Mouse (Mus musculus) embryonic facial prominence, embryonic 14.5 days (tissue): ENCODE data around the gene 9530077C05Rik. TPM values are rescaled to one million over a fixed set of nuclear protein-coding genes. Genes with fewer than 3 reads are reported as not detected.

ENCODE experiments used
- ATAC-seq: fragments of 200-750 bp; cut with Nextera tagmentation; 2 replicates; pipeline ENCODE4 v1.8.0; 2017; ENCODE audit warnings: low read depth, moderate number of reproducible peaks, moderate TSS enrichment
- DNase-seq: peaks from one replicate; pipeline ENCODE4 v3.0.0-alpha.2; 2015; ENCODE audit warnings: low spot score
- H3K27ac ChIP-seq: fragments of 300-500 bp; sonication (generic); replicated peaks from 2 replicates; pipeline ENCODE4 v1.5.1; 2014; ENCODE audit warnings: low read depth, mild to moderate bottlenecking, low read length, moderate library complexity
- H3K27me3 ChIP-seq: fragments of 300-500 bp; sonication (generic); replicated peaks from 2 replicates; pipeline ENCODE4 v1.6.1; 2014; ENCODE audit warnings: low read length; ENCODE audit not compliant: control insufficient read depth, insufficient read depth
- H3K36me3 ChIP-seq: fragments of 300-500 bp; sonication (generic); 2 replicates; pipeline ENCODE4 v1.6.1; 2014; ENCODE audit warnings: low read length, mixed read lengths; ENCODE audit not compliant: control insufficient read depth, insufficient read depth
- H3K4me1 ChIP-seq: fragments of 300-500 bp; sonication (generic); 2 replicates; pipeline ENCODE4 v1.6.1; 2014; ENCODE audit warnings: antibody characterized with exemption, low read length; ENCODE audit not compliant: control insufficient read depth, insufficient read depth
- H3K4me2 ChIP-seq: fragments of 300-500 bp; sonication (generic); 2 replicates; pipeline ENCODE4 v1.6.1; 2014; ENCODE audit warnings: low read depth, mild to moderate bottlenecking, low read length, moderate library complexity, mixed read lengths
- H3K4me3 ChIP-seq: fragments of 300-500 bp; sonication (generic); 2 replicates; pipeline ENCODE4 v1.5.1; 2014; ENCODE audit warnings: low read depth, mild to moderate bottlenecking, low read length
- H3K9ac ChIP-seq: fragments of 300-500 bp; sonication (generic); 2 replicates; pipeline ENCODE4 v1.6.1; 2014; ENCODE audit warnings: low read depth, mild to moderate bottlenecking, low read length, moderate library complexity, mixed read lengths
- H3K9me3 ChIP-seq: fragments of 300-500 bp; sonication (generic); 2 replicates; pipeline ENCODE4 v1.6.1; 2016; ENCODE audit warnings: low read length; ENCODE audit not compliant: control insufficient read depth
- WGBS: fragments of 180-500 bp; shearing (Covaris S2); extraction: QIAGEN DNeasy Blood & Tissue Kit; methylation state at CpG from one replicate; pipeline ENCODE4 v1.1.7; 2014; 5-methylcytosine and 5-hydroxymethylcytosine counted together
- polyA plus RNA-seq: library from polyadenylated mRNA; unstranded; fragments of >200 nt; fragmentation: Nextera tagmentation; extraction: Ambion mirVana; gene quantifications from 2 replicates; pipeline ENCODE4 v1.2.1, GENCODE M21; 2014

Gene 9530077C05Rik
- polyA plus RNA-seq, 1 experiment from 2014 or later, result 4.9 TPM

- no peak overlapping the region for H3K9ac ChIP-seq
- peaks cover 8% of the 10 kb centered on the region for H3K4me1 ChIP-seq
- H3K9me3 ChIP-seq, result no peaks in the 10 kb centered on the region
- WGBS, result 91% methylated on average over 2 of the region's 2 CpGs
- DNase-seq (no peak), ATAC-seq (no peak)
- no peak overlapping the region for H3K4me3 ChIP-seq
- no peaks in the 10 kb centered on the region for H3K36me3 ChIP-seq
- no peaks in the 10 kb centered on the region for H3K27me3 ChIP-seq
- no peak overlapping the region for H3K27ac ChIP-seq
- no peak overlapping the region for H3K4me2 ChIP-seq
Measured at GRCm38 (mm10) chr9:22434101-22434500, 22.8 kb downstream of the 9530077C05Rik start.

GRCm38 (mm10) chr9:22438826-22439225, 27.5 kb downstream of the 9530077C05Rik start:
- Histone ChIP-seq H3K4me3 (no peak overlapping the region), H3K9ac (no peak overlapping the region), H3K27me3 (no peaks in the 10 kb centered on the region), H3K27ac (no peak overlapping the region), H3K4me2 (no peak overlapping the region), H3K9me3 (no peaks in the 10 kb centered on the region), H3K4me1 (no peaks in the 10 kb centered on the region), H3K36me3 (0 out of 2 replicates have a peak, but pooled peaks cover 5% of the 10 kb centered on the region)
- no peak for ATAC-seq
- WGBS, result 67% methylated on average over 1 of the region's 1 CpGs
- no peak for DNase-seq

DNA sequence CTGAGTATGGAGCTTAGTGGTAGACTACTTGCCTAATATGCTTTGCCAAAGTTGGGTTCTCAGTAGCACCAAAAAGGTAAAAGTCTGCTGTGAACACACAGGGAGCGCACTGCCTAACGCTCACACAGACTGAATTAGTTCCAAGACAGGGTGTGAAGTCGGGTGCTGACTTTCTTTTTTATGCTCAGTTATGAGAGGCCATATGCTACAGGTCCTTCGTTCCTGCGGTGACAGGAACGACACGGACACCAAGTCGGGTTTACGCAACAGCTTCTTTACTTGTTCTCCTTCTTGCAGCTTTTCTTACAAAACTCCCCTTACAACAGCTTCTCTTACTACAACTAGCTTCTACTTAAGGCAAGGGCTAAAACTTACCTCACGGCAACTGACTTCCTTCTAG, 31.8 kb downstream of the 9530077C05Rik start:
- no peaks in the 10 kb centered on the region for H3K27me3 ChIP-seq
- ATAC-seq, result no peak
- no peaks in the 10 kb centered on the region for H3K4me1 ChIP-seq
- H3K36me3 ChIP-seq, result peaks cover 20% of the 10 kb centered on the region
- H3K4me2 ChIP-seq, result no peak overlapping the region
- 89% methylated on average over 10 of the region's 10 CpGs for WGBS
- H3K4me3 ChIP-seq, result no peak overlapping the region
- DNase-seq, result no peak
- no peak overlapping the region for H3K9ac ChIP-seq
- no peak overlapping the region for H3K27ac ChIP-seq
- no peaks in the 10 kb centered on the region for H3K9me3 ChIP-seq

GRCm38 (mm10) chr9:22445123-22445522, 33.8 kb downstream of the 9530077C05Rik start:
- peaks cover 39% of the 10 kb centered on the region for H3K36me3 ChIP-seq
- no peak overlapping the region for H3K4me3 ChIP-seq
- 56% methylated on average over 1 of the region's 1 CpGs for WGBS
- H3K27ac ChIP-seq, result no peak overlapping the region
- no peaks in the 10 kb centered on the region for H3K27me3 ChIP-seq
- no peak for ATAC-seq
- no peak overlapping the region for H3K9ac ChIP-seq
- DNase-seq, result no peak
- H3K4me1 ChIP-seq, result no peaks in the 10 kb centered on the region
- no peaks in the 10 kb centered on the region for H3K9me3 ChIP-seq
- no peak overlapping the region for H3K4me2 ChIP-seq

DNA sequence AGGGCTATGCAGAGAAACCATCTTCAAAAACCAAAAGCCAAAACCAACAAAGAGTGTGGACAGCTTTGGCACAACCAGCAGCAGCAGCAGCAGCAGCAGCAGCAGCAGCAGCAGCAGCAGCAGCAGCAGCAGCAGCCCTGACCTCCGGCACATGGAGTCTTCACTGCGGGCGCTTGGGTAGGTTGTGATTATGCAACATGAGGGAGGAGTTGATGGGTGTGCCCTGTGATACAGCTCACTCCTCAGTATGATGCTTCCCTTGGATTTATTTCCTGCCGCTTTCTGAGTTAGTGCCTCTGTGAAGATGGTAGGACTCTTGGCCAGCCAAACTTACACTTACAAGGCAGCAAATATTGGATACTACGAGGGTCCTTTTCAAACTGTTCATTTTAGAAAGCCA, 35.9 kb downstream of the 9530077C05Rik start:
- WGBS, result 96% methylated on average over 5 of the region's 5 CpGs
- H3K27ac ChIP-seq, result no peak overlapping the region
- H3K27me3 ChIP-seq, result no peaks in the 10 kb centered on the region
- no peak for DNase-seq
- H3K4me3 ChIP-seq, result no peak overlapping the region
- no peak overlapping the region for H3K9ac ChIP-seq
- H3K36me3 ChIP-seq, result peaks cover 54% of the 10 kb centered on the region
- H3K4me2 ChIP-seq, result no peak overlapping the region
- no peak for ATAC-seq
- H3K4me1 ChIP-seq, result no peaks in the 10 kb centered on the region
- no peaks in the 10 kb centered on the region for H3K9me3 ChIP-seq

DNA sequence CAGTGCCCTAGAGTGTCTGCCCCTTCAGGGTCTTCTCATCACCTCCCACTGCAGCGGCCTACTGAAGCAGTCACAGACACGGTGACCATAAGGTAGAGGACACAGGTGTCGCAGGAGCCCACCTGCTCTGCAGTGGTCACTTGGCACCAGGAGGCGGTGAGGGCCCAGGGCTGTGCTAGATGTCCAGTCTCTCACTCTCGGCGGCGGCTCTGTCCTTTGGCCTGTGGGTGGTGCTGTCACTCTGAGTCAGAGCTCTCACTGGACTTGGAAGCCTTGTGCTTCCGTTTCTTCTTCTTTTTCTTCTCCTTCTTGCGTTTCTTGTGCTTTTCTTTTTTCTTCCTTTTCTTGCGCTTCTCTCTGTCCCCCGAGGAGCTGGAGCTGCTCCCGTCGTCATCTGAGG, 37.1 kb downstream of the 9530077C05Rik start:
- H3K9ac ChIP-seq, result no peak overlapping the region
- DNase-seq, result no peak
- no peaks in the 10 kb centered on the region for H3K27me3 ChIP-seq
- peaks cover 66% of the 10 kb centered on the region for H3K36me3 ChIP-seq
- WGBS, result 88% methylated on average over 13 of the region's 13 CpGs
- no peak for ATAC-seq
- H3K9me3 ChIP-seq, result no peaks in the 10 kb centered on the region
- H3K4me2 ChIP-seq, result no peak overlapping the region
- H3K27ac ChIP-seq, result no peak overlapping the region
- H3K4me1 ChIP-seq, result no peaks in the 10 kb centered on the region
- no peak overlapping the region for H3K4me3 ChIP-seq

- Histone ChIP-seq H3K4me1 (no peaks in the 10 kb centered on the region), H3K36me3 (peaks cover 72% of the 10 kb centered on the region), H3K27me3 (no peaks in the 10 kb centered on the region), H3K4me3 (no peak overlapping the region), H3K9me3 (no peaks in the 10 kb centered on the region), H3K4me2 (no peak overlapping the region), H3K9ac (no peak overlapping the region), H3K27ac (no peak overlapping the region)
- 90% methylated on average over 6 of the region's 6 CpGs for WGBS
- ATAC-seq (no peak), DNase-seq (no peak)
Measured at GRCm38 (mm10) chr9:22449209-22449608, 37.9 kb downstream of the 9530077C05Rik start.

DNA sequence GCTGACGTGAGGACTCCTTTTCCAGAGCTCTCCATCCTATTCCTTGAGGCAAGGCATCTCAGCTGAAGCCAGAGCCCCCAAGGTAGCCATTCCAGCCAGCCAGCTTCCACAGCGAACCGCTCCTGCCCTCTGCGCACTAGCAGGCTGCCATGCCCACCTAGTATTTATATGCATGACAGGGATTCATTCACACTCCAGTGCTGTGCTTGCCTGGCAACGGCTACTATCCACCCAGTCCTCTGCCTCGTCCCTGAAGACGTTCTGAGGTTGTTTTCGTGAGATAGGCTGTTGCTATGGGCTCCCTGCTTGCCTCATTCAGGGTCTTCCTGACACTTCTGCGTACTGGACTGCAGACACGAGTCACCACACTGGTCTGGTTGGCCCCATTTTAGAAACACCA, 41.4 kb downstream of the 9530077C05Rik start:
- WGBS, result 83% methylated on average over 9 of the region's 10 CpGs
- peaks cover 95% of the 10 kb centered on the region for H3K36me3 ChIP-seq

GRCm38 (mm10) chr9:22453501-22453924, 42.2 kb downstream of the 9530077C05Rik start:
- peaks cover 92% of the 10 kb centered on the region for H3K36me3 ChIP-seq
- peak; percentile 79; the same call in 1 of the 2 replicates for ATAC-seq

More for the DNA sequence above, 41.4 kb downstream of the 9530077C05Rik start:
- H3K9ac ChIP-seq, result no peak overlapping the region
- H3K4me1 ChIP-seq, result no peaks in the 10 kb centered on the region
- H3K27me3 ChIP-seq, result no peaks in the 10 kb centered on the region
- H3K4me3 ChIP-seq, result no peak overlapping the region
- H3K9me3 ChIP-seq, result no peaks in the 10 kb centered on the region
- ATAC-seq, result no peak
- no peak overlapping the region for H3K4me2 ChIP-seq
- no peak overlapping the region for H3K27ac ChIP-seq
- DNase-seq, result no peak

More at GRCm38 (mm10) chr9:22453501-22453924, 42.2 kb downstream of the 9530077C05Rik start:
- 91% methylated on average over 10 of the region's 10 CpGs for WGBS
- no peak overlapping the region for H3K4me3 ChIP-seq
- H3K9ac ChIP-seq, result no peak overlapping the region
- no peaks in the 10 kb centered on the region for H3K27me3 ChIP-seq
- no peaks in the 10 kb centered on the region for H3K4me1 ChIP-seq
- no peak overlapping the region for H3K4me2 ChIP-seq
- H3K27ac ChIP-seq, result no peak overlapping the region
- DNase-seq, result peak; percentile 20
- H3K9me3 ChIP-seq, result no peaks in the 10 kb centered on the region
